Mouse (Mus musculus): ENCODE data around the gene Echs1.

Echs1 gene

DNA sequence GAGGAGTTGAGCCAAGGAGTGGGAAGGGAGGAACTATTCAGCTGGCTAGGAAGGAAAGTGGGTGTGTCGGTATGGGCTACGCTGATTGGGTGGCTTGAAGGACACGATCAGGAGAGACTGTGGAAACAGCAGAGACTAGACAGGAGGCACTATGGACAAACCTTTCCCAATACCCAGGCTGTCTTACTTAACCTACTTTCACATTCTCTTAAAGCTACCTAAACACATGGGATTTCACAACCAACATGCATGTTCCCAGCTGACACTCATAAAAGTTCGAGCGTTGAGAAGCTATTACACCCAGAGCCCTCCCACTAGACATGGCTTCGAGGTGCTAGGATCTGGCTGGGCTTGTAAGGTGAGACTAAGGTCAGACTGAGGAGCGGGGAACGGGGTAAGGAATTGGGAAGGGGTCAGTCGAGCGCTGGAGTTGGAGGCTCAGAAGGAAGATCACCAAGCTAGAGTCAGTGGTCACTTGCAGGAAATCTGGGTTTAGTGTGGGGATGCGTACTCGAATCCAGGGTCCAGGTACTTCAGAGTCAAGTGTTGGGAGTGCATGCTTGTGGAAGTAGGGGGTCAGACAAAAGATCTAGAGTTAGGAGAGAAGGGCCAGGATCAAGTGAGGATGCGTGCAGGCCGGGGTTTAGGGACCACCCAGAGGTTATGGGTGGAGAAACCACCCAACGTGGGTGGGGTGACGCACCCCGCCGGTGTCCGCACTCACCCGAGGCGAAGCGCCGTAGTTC is 520 bp downstream of the Echs1 start, which contains the start of gene Paox:
TSS of gene Paox (plus strand) at position 217 of the 746 bp plus-strand sequence.
- peak; percentile 81 for DNase-seq

DNA sequence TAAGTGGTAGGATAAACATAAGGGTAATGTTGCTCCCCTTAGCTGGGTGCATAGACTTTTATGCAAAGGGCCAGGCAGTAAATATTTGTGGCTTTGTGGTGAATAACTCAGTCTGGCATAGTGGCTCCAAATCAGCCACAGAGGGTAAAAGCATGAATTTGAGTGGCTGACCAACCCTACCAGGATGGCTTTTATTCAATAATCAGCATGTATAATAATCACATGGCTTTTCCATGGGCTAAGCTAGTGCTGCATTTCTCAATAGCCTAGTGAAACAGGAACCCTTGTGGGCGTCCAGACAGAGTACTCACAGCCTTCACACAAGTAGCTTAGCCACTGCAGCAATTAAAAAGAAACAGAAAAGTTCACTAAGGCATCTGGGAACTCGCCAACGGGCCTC is 4.3 kb downstream of the Echs1 start:
- no peak for DNase-seq

DNA sequence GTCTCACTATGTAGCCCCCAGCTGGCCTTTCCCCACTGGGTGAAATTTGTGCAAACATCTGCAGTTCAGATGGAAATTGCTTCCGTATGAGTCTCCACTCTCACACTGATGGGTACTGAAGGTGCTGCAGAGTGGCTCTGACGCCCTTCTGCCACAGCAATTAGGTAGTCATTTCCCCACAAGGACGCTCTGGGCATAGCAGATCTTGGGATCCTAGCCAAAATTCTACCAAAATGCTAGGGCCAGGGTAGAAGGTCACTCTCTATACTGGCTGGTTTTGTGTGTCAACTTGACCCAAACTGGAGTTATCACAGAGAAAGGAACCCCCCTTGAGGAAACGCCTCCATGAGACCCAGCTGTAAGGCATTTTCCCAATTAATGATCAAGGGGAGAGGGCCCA is 12.3 kb downstream of the Echs1 start:
- DNase-seq, result no peak

- peak; percentile 92 for DNase-seq
Observed at GRCm38 (mm10) chr7:140101993-140102860, 14.0 kb downstream of the Echs1 start, which contains the start of gene Fuom. TSS of gene Fuom (minus strand) at chr7:140102441.

GRCm38 (mm10) chr7:140101498-140101897 is 14.8 kb downstream of the Echs1 start:
- no peak for DNase-seq

DNA sequence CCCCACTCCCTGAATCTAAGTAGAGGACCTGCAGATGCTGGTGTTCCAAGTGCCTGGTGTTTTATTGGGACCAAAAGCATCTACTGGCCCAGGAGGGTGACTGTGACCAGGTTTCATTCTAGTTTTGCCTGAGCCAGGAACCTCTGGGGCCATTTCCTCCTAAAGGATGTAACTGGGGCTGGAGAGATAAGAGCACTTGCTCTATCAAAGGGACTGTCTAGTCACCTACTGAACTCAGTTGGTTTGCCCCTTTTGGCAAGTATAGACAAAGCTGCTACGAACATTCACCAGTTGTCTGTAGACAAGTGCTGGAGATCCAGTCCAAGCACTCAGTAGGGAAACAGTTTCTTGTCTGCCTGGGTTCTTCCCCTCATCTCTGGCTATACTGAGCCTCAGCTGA is 17.8 kb downstream of the Echs1 start:
- DNase-seq, result no peak

DNA sequence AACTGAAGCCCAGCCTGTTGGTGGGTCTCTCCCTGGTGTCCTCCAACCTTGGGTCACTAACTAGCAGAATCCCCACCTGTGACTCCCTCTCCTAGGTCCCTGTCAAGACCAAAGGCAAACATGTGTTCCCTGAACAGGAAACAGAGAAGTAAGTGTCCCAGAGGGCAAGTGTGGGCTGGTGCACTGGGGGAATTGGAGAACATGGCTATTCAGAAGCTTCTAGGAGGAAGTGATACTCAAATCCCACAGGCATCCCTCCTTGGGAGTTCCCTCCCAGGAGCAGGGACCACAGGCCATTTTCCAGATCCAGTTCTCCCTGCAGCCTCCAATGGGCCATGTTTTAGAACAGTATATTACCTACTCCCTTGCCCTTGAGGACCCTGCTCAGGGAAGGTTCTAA is 20.2 kb downstream of the Echs1 start:
- no peak for DNase-seq

- peak; percentile 89 for DNase-seq
Observed at GRCm38 (mm10) chr7:140095556-140095955, 20.7 kb downstream of the Echs1 start.

DNA sequence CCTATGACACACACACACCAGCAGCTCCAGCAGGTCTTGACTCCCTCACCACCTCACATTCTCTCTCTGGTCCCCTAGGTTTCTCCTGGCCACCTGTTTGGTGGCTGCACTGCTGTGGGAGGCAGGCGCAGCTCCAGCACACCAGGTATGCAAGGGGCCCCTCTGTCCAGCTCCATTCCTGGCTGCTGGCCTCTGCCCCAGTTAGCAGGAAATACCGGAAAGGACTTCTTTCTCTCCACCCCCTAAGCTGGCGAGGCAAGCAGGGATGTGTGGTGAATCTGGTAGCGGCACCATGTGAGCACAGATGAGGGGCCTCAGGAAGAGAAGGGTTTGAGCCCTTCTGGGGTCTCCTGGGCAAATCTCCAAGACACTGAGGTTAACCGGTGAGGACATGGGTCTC is 21.3 kb downstream of the Echs1 start:
- no peak for DNase-seq

DNA sequence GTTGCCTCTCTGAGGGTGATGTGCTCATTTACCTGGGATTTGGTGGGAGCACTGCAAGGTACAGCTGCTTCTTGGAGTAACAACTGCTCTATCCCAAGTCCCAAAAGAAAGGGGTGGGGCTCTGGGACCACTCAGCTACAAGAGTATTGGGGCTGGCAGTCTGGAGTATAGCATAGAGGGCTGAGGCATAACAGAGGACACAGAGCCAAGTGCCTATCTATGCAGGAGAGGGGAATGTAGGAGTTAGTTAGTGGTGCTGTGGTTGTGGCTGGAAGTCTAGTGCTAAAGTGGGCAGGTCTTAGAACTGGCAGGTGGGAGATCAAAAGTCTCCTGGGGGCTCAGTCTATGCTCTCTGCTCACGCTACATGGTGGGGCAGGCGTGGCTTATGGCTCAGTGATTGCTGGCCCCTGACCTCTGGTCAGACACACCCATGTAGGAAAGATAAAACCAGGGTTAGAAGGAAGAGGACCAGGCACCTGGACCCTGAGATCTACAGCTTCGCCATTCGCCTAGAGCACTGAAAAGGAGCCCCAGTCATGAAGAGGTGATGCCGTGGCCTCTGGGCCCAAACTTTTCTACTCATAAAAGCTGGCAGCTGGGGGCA is 23.2 kb downstream of the Echs1 start, which contains the start of gene Prap1:
TSS of gene Prap1 (plus strand) at position 472 of the 605 bp plus-strand sequence.
- no peak for DNase-seq

GRCm38 (mm10) chr7:140090601-140091000 is 25.7 kb downstream of the Echs1 start:
- no peak for DNase-seq

DNA sequence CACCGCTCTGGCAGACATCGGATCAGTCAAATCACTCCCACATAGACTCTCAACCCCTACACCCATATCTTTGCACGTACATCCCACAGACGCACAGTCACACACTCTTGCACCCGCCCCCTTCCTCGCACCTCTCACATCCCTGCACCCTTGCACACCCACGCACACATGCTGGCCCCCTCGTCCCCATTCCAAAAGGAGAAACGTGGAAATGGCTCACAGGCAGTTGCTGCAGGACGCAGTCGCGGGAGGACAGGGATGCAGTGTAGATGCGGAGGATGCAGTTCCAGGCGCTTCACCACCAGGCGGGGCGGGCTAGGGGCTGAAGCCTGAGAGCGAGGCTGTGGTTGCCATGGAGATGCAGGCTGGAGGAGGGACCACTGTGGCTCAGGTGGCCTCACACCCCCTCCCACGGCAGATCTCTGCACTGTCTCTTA is 34.0 kb downstream of the Echs1 start, which contains the start of gene Caly:
TSS of gene Caly (minus strand) at position 307 of the 437 bp plus-strand sequence.
- DNase-seq, result no peak

GRCm38 (mm10) chr7:140081408-140082241 is 34.7 kb downstream of the Echs1 start:
- DNase-seq, result no peak

DNA sequence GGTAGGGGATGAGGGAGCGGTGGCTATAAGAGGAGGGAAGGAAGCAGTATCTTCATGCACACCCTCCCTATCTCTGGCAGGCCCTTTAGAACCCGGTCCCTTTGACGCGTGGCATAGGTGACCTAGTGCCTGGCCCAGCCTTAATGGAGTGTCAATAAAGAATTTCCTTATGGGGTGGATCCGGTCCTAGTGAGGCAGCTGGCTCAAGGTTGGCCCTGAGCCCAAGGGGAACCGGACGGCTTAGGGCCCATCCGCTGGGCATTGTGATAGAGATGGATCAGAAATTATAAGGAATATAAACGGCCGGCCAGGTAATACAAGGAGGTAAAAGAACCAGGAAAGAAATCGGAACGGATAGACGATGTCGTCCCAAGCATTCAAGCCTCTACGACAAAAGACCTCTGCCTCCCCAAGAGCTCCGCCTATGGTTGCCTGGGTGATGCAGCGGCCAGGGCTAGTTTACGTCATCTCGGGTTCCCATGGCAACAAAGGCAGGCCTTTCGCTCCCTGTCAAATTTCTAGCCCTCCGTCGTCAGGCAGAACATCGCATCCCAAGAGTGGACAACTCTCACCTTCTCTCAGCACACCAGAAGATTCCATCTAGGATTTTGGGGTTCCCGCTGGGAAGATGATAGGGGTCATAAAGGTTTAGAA is 35.6 kb downstream of the Echs1 start:
- DNase-seq, result peak; percentile 56

GRCm38 (mm10) chr7:140078711-140079110 is 37.6 kb downstream of the Echs1 start:
- no peak for DNase-seq

- no peak for DNase-seq
Observed at GRCm38 (mm10) chr7:140077698-140078097, 38.6 kb downstream of the Echs1 start.

GRCm38 (mm10) chr7:140070042-140070711 is 46.1 kb downstream of the Echs1 start:
- DNase-seq, result no peak

DNA sequence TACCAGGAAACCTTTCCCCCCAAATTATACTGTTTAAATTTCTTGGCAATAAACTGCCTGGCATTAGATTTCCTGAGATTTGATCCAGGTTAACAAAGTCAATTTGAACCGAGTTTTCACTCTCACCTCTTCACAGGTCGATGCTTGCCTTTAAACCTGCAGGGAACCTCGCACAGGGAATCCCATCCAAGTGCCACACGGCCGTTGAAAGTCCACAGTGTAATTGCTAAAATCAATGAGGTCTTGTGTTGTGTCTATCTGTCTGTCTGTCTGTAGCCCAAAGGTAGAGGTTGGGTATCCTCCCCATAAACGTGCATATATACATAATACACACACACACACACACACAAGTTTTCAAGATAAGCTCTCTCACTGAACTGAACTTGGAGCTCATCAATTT is 48.9 kb downstream of the Echs1 start:
- no peak for DNase-seq

- DNase-seq, result peak; percentile 30
Observed at GRCm38 (mm10) chr7:140063092-140063491, 53.2 kb downstream of the Echs1 start.

GRCm38 (mm10) chr7:140062307-140062706 is 54.0 kb downstream of the Echs1 start:
- DNase-seq, result no peak

DNA sequence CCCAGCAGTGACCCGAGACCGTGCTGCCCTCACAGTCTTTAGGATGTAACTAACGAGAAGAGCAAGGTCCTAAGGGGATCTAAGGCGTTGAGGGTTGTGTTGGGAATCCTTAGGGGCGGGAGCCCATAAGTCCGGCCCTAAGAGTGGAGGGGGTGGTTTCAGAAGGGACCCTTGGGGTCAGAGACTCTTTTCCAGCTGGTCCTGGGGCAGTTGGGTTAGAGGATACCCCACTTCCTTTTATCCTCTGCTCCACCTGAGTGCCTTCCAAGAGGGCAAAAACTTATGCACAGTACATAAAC is 54.5 kb downstream of the Echs1 start:
- no peak for DNase-seq
